Mouse (Mus musculus) granulocyte monocyte progenitor cell, adult 5-6 weeks (primary cell): Measurements from ENCODE around the gene Hist1h2aa. TPM values are rescaled to one million over a fixed set of nuclear protein-coding genes. Genes with fewer than 3 reads are reported as not detected.

Experiments used
- ATAC-seq: replicated peaks from 2 replicates; pipeline ENCODE4 v1.8.0; 2016; ENCODE audit warnings: mild to moderate bottlenecking, moderate TSS enrichment, inconsistent platforms; ENCODE audit not compliant: poor library complexity, severe bottlenecking
- total RNA-seq, 2 experiments: library from RNA; stranded (forward) in 1 of 2; stranded (reverse) in 1 of 2; fragments of 200-712, 200-1000 nt in 1 of 2; fragments of >200 nt in 1 of 2; fragmentation: Nextera tagmentation in 1 of 2; gene quantifications; 2 replicates each; pipeline ENCODE4 v1.2.3; 2014 to 2017

Hist1h2aa gene
- total RNA-seq, 2 experiments from 2014 or later = not detected

DNA sequence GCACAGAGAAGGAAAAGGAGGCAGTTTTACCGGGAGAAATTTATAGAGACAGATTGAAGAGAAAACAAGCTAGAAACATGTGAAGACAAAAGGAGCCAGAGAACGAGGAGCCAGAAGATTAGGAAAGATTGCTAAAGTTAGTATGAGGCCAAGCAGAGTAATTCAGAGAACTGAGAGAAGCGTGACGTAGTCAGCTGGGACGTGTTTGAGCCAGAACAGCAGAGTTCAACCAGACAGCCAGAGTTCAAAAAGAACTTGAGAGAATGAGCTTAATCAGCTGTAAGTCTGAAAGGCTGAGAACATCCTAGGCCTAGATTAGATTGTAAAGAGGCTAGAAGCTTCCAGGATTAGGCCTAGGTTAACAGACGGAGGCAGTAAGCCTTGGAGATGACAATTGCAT lies 6.0 kb downstream of the Hist1h2aa start:
- ATAC-seq = no peak

DNA sequence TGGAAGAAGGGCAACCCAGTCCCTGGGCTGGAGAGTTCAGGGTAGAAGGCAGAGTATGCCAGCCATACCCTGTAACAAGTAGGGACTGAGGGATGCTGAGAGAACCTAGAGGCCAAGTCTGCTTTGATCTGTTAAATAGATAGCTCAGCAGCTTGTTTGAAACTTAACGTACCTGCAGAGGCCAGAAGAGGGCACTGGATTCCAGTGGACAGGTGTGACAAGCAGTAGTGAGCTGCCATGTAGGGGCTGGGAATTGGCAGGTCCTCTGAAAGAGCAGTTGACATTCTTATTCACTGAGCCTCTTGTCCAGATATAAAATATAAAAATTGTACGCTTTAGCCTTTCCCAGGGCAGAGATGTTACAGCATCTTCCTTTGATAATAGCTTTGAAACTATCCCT lies 8.6 kb downstream of the Hist1h2aa start:
- no peak for ATAC-seq

DNA sequence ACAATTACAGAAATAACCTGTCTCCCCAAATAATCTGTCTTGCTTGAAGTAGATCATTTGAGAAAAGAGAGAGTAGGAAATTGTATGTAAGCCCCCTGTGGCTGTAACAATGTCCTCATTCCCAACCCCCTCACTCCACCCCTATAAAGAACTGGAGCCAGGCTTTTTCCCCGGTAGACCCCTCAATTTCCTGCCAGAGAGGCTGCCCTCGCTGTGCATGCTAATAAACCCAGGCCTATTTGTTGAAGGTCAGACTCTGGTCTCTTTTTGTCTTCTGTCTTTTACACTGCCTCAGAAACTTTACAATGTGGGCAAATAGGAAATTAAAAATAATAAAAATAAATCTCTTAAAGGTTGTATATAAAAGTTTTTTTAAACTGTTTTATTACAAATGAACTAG lies 12.0 kb downstream of the Hist1h2aa start:
- no peak for ATAC-seq

DNA sequence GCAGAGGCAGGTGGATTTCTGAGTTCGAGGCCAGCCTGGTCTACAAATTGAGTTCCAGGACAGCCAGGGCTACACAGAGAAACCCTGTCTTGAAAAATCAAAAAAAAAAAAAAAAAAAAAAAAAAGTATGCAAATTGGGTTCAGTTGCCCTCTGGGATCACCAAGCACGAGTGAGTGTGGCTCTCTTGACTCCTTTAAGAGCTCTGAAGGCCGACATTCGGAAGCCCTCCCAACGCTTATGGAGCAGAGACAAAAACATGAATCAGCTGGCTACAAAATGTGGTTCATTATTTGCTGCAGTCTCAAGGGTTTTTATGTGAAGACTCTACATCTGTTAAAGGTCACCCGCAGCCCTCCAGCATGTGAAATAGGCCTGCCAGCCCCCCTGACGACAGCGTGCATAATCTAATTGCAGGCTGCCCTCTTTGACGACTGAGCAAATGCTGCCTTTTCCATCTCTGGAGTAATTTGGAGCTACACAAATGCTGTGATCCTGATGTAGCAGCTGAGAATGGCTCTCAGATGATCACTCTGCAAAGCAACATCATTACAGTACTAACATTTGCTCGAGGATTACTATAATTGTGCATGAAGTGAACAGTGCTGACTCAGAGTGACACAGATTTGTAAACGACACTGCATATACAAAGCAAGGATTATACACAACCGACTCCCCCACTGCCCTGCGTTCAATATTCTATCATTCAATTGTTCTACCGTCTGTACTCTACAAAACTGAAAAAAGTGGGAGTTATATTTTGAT lies 15.4 kb downstream of the Hist1h2aa start:
- ATAC-seq = no peak

DNA sequence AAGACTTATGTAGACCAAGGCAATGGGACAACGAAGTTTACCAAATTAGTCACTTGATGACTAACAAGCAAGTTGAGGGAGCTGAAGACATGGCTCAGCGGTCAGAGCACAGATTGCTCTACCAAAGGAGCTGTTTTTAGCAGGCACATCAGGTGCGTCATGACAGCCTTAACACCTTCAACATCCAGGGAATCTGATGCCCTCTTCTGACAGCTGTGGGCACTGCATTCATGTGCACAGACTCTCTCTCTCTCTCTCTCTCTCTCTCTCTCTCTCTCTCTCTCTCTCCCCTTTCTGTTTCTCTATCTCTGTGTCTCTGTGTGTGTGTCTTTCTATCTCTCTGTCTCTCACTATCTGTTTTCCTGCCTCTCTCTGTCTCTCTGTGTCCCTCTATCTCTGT lies 16.7 kb downstream of the Hist1h2aa start:
- no peak for ATAC-seq

DNA sequence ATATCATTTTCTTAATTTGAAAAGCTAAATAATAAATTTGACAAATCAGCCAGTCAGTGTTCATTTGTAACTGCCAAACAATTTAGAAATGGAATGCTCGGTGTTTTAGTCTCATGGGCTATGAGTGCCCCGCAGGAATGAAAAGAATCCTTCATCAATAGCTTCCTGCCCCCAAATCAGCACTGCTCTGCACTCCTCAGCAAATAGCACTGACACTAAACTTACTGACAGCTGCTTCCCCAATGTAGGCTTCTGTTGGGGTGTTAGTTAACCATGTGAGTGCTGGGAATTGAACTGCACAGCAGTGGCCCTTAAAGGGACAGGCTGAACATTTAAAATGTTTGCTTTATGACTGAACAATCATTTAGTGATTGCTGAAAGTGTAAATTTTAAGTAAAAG lies 25.5 kb downstream of the Hist1h2aa start:
- no peak for ATAC-seq

DNA sequence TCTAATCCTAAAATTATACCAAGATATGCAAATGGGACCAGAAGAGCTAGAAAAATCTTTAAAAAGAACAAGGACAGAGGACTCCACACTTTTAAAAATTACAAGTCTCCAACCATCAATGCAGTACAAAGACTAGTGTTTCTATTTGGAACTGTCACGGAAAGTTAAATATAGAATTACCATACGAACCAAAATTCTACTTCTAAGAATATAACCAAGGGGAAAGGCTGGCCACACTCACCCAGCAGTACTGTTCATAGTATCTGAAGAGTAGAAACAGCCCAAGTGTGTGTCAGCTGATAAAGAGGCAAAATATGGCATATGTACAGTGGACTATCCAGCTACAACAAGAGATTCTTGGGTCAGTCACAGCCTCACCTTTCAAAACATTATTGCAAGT lies 30.6 kb downstream of the Hist1h2aa start:
- ATAC-seq = no peak

DNA sequence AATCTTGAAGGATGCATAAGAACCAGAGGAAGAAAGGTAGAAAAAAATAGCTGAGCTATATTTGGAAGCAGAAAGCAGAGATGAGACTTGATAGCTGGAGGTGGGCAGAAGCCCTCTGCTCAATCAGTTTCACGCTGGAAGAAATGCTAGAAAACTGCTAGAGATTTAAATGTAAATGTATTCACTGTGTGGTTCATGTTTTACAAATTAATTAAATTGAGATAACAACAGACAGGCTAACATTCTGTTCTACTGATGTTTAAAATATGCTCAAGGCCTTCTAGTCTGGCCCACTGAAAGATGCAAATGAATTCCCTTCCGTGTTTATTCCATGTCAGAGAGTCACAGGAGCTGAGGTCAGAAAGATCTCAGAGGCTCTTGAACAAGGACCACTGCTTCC lies 37.6 kb downstream of the Hist1h2aa start:
- ATAC-seq = no peak

DNA sequence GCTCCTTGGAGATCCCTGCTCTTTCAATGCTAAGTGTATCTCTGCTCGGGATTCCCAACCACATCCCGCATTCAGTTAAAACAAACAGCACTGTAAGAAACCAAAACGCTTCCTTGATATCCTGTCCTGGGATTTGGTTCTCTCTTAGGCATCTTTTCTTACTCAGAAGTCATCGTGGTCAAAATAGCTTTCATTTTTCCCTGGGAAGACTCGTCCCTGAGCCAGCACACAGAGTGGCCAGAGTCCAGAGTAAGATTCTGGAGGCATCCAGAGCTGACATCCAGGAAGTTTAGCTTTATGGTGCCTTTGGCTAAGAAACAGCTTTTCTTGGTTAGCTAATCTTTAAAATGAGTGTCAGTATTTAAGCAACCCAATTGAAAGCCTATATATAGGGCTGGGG lies 38.0 kb downstream of the Hist1h2aa start:
- ATAC-seq = no peak

Other genes with a start within 250 kb of the Hist1h2aa start
- gene Hist1h1t, start 238.6 kb upstream of the Hist1h2aa start, total RNA-seq (2014; fragmentation: Nextera tagmentation) = not detected in 2 replicates
- gene Hist1h1t, start 238.6 kb upstream of the Hist1h2aa start, total RNA-seq (2017) = 1.0 TPM in 1 of 2 replicates, not detected in the other
- 14.3 and 82.6 TPM in 2 replicates for gene Hist1h4c, start 236.0 kb upstream of the Hist1h2aa start, total RNA-seq (2014; fragmentation: Nextera tagmentation)
- gene Hist1h4c, start 236.0 kb upstream of the Hist1h2aa start, total RNA-seq (2017) = 308 and 366 TPM in 2 replicates
- gene Hfe, start 223.6 kb upstream of the Hist1h2aa start, total RNA-seq (2014; fragmentation: Nextera tagmentation) = 7.9 and 19.9 TPM in 2 replicates
- 7.6 and 9.7 TPM in 2 replicates for gene Hfe, start 223.6 kb upstream of the Hist1h2aa start, total RNA-seq (2017)
- gene Hist1h1c, start 195.7 kb upstream of the Hist1h2aa start, total RNA-seq (2014; fragmentation: Nextera tagmentation) = 61.8 and 110 TPM in 2 replicates
- gene Hist1h1c, start 195.7 kb upstream of the Hist1h2aa start, total RNA-seq (2017) = 737 and 810 TPM in 2 replicates
- gene Hist1h3c, start 188.9 kb upstream of the Hist1h2aa start, total RNA-seq (2014; fragmentation: Nextera tagmentation) = 24.5 and 38.0 TPM in 2 replicates
- gene Hist1h3c, start 188.9 kb upstream of the Hist1h2aa start, total RNA-seq (2017) = 507 and 886 TPM in 2 replicates
- gene Hist1h2bb, start 187.7 kb upstream of the Hist1h2aa start, total RNA-seq (2014; fragmentation: Nextera tagmentation) = 155 and 176 TPM in 2 replicates
- gene Hist1h2bb, start 187.7 kb upstream of the Hist1h2aa start, total RNA-seq (2017) = 3,446 and 3,529 TPM in 2 replicates
- gene Hist1h2ab, start 183.3 kb upstream of the Hist1h2aa start, total RNA-seq (2014; fragmentation: Nextera tagmentation) = 9.2 and 31.4 TPM in 2 replicates
- gene Hist1h2ab, start 183.3 kb upstream of the Hist1h2aa start, total RNA-seq (2017) = 1,996 and 2,074 TPM in 2 replicates
- gene Hist1h3b, start 182.2 kb upstream of the Hist1h2aa start, total RNA-seq (2014; fragmentation: Nextera tagmentation) = 92.5 and 158 TPM in 2 replicates
- gene Hist1h3b, start 182.2 kb upstream of the Hist1h2aa start, total RNA-seq (2017) = 628 and 657 TPM in 2 replicates
- gene Hist1h4b, start 177.4 kb upstream of the Hist1h2aa start, total RNA-seq (2014; fragmentation: Nextera tagmentation) = 70.4 and 87.8 TPM in 2 replicates
- gene Hist1h4b, start 177.4 kb upstream of the Hist1h2aa start, total RNA-seq (2017) = 487 and 745 TPM in 2 replicates
- 9.3 and 71.7 TPM in 2 replicates for gene Hist1h4a, start 173.2 kb upstream of the Hist1h2aa start, total RNA-seq (2014; fragmentation: Nextera tagmentation)
- gene Hist1h4a, start 173.2 kb upstream of the Hist1h2aa start, total RNA-seq (2017) = 657 and 709 TPM in 2 replicates
- 33.7 and 64.5 TPM in 2 replicates for gene Hist1h3a, start 172.1 kb upstream of the Hist1h2aa start, total RNA-seq (2014; fragmentation: Nextera tagmentation)
- 287 and 376 TPM in 2 replicates for gene Hist1h3a, start 172.1 kb upstream of the Hist1h2aa start, total RNA-seq (2017)
- 143 and 207 TPM in 2 replicates for gene Hist1h1a, start 170.8 kb upstream of the Hist1h2aa start, total RNA-seq (2014; fragmentation: Nextera tagmentation)
- gene Hist1h1a, start 170.8 kb upstream of the Hist1h2aa start, total RNA-seq (2017) = 1,974 and 2,146 TPM in 2 replicates
- gene Trim38, start 164.5 kb upstream of the Hist1h2aa start, total RNA-seq (2014; fragmentation: Nextera tagmentation) = not detected in 2 replicates
- not detected in 2 replicates for gene Trim38, start 164.5 kb upstream of the Hist1h2aa start, total RNA-seq (2017)
- not detected in 2 replicates for gene Slc17a2, start 127.5 kb upstream of the Hist1h2aa start, total RNA-seq (2014; fragmentation: Nextera tagmentation)
- not detected in 2 replicates for gene Slc17a2, start 127.5 kb upstream of the Hist1h2aa start, total RNA-seq (2017)
- gene Slc17a3, start 95.0 kb upstream of the Hist1h2aa start, total RNA-seq (2014; fragmentation: Nextera tagmentation) = not detected in 2 replicates
- not detected in 2 replicates for gene Slc17a3, start 95.0 kb upstream of the Hist1h2aa start, total RNA-seq (2017)
- not detected in 2 replicates for gene Slc17a1, start 66.7 kb upstream of the Hist1h2aa start, total RNA-seq (2014; fragmentation: Nextera tagmentation)
- not detected in 2 replicates for gene Slc17a1, start 66.7 kb upstream of the Hist1h2aa start, total RNA-seq (2017)
- gene Slc17a4, start 19.5 kb upstream of the Hist1h2aa start, total RNA-seq (2014; fragmentation: Nextera tagmentation) = not detected in 2 replicates
- gene Slc17a4, start 19.5 kb upstream of the Hist1h2aa start, total RNA-seq (2017) = not detected in 2 replicates
- not detected in 2 replicates for gene Hist1h2ba, start 306 bp upstream of the Hist1h2aa start, total RNA-seq (2014; fragmentation: Nextera tagmentation)
- not detected in 2 replicates for gene Hist1h2ba, start 306 bp upstream of the Hist1h2aa start, total RNA-seq (2017)
- not detected in 2 replicates for gene Scgn, start 56.8 kb downstream of the Hist1h2aa start, total RNA-seq (2014; fragmentation: Nextera tagmentation)
- not detected in 2 replicates for gene Scgn, start 56.8 kb downstream of the Hist1h2aa start, total RNA-seq (2017)